ENCODE assay signal across 8 mouse cellular contexts in genomic region chr15:99392486-99393385, GRCm38 (mm10). TPM values are rescaled to one million over a fixed set of nuclear protein-coding genes. Genes with fewer than 3 reads are reported as not detected.
DNase-seq lines count a peak whose midpoint lies in the region; ATAC-seq lines count a peak whose summit lies in the region.

TSS of gene Tmbim6 (plus strand) at chr15:99392882.

- intact Hi-C loops in gastrocnemius, postnatal 14 days (cut with DNase I; ENCODE audit: low total_unique reads): no loop called here
- intact Hi-C loops in left cerebral cortex, postnatal 10 days (cut with DNase I): no loop called here

- peak; percentile 94 for ATAC-seq in inflammation-experienced regulatory T-cells, adult 6 months
- peak; percentile 93 for ATAC-seq in megakaryocyte-erythroid progenitor cell, adult 5-6 weeks (replicated peaks; ENCODE audit: low FRiP score, low TSS enrichment, poor library complexity, severe bottlenecking)

- DNase-seq in adrenal gland, adult (ENCODE audit: inconsistent age in 2 of 2, low spot score in 1 of 2): peak; percentile 99 to 100
- DNase-seq in embryo, embryonic 10.5 days (ENCODE audit: low spot score): peak; percentile 100
- DNase-seq in gastrocnemius, postnatal 14 days: peak; percentile 99
- peak; percentile 99 to 100 for DNase-seq in left cerebral cortex, postnatal 10 days (ENCODE audit: extremely low spot score in 1 of 2, low spot score in 2 of 2)
- DNase-seq in right cerebral cortex, postnatal 25 days: peak; percentile 99
- DNase-seq in urinary bladder, postnatal 4 days (ENCODE audit: low spot score in 2 of 2): peak; percentile 99

RNA-seq across cellular contexts. Expression of gene Tmbim6, which starts in this region (rescaled TPM):
- 100 to 1,000 TPM; 167 to 170 TPM for total RNA-seq in gastrocnemius, postnatal 14 days (2021)
- polyA plus RNA-seq in inflammation-experienced regulatory T-cells, adult 6 months (2017; shearing (Covaris generic)): 1,000 to 10,000 TPM; 1,026 to 1,183 (median 1,027) TPM
- total RNA-seq in left cerebral cortex, postnatal 10 days (2021): 100 to 1,000 TPM; 309 to 315 TPM
- total RNA-seq in megakaryocyte-erythroid progenitor cell, adult 5-6 weeks (2014; fragmentation: Nextera tagmentation): 165 and 208 TPM in 2 replicates
- total RNA-seq in megakaryocyte-erythroid progenitor cell, adult 5-6 weeks (2017): 86.9 and 93.6 TPM in 2 replicates

Comparison
In these comparisons a context has a peak if more than half of its experiments do, and no peak if none do; other contexts are left out.
1. Peak in every context shown above with its lines: DNase-seq and ATAC-seq.